Mouse (Mus musculus): ENCODE measurements around the gene Pik3r5. TPM values are rescaled to one million over a fixed set of nuclear protein-coding genes. Genes with fewer than 3 reads are reported as not detected.

Pik3r5 gene
- polyA plus RNA-seq (2016; fragmentation: Nextera tagmentation; extraction: Ambion mirVana) = 0.25 and 0.58 TPM in 2 replicates

- peaks cover 35% of the 10 kb centered on the region for H3K27me3 ChIP-seq
- no peaks in the 10 kb centered on the region for H3K36me3 ChIP-seq
- peak; percentile 87 for ATAC-seq (ENCODE audit: insufficient number of reproducible peaks, insufficient read depth, low FRiP score, low TSS enrichment, low read depth)
- H3K27ac ChIP-seq = no peak within 1 kb of the TSS
- peak within 1 kb of the TSS; percentile 45 for H3K4me3 ChIP-seq (replicated peaks)
- H3K4me1 ChIP-seq (replicated peaks) = peaks cover 27% of the 10 kb centered on the region
- H3K9me3 ChIP-seq = no peaks in the 10 kb centered on the region
- peak within 1 kb of the TSS; percentile 47; the same call in 1 of the 2 replicates for H3K9ac ChIP-seq (replicated peaks)
- peak within 1 kb of the TSS; percentile 68 for H3K4me2 ChIP-seq
- 5% methylated on average over 34 of the region's 35 CpGs for WGBS
Observed at GRCm38 (mm10) chr11:68431699-68432360, at the start of gene Pik3r5. TSS of gene Pik3r5 (plus strand) at chr11:68432121.

- no peak for ATAC-seq (ENCODE audit: insufficient number of reproducible peaks, insufficient read depth, low FRiP score, low TSS enrichment, low read depth)
- peak overlapping the region; percentile 93; the same call in 1 of the 2 replicates for H3K4me2 ChIP-seq
- 2% methylated on average over 10 of the region's 10 CpGs for WGBS
- no peaks in the 10 kb centered on the region for H3K36me3 ChIP-seq
- peaks cover 48% of the 10 kb centered on the region for H3K4me1 ChIP-seq (replicated peaks)
- no peak overlapping the region for H3K27ac ChIP-seq
- H3K9me3 ChIP-seq = no peaks in the 10 kb centered on the region
- H3K4me3 ChIP-seq (replicated peaks) = peak overlapping the region; percentile 69
- peaks cover 81% of the 10 kb centered on the region for H3K27me3 ChIP-seq
- H3K9ac ChIP-seq (replicated peaks) = no peak overlapping the region
Observed at GRCm38 (mm10) chr11:68383519-68383918, 48.4 kb upstream of the Pik3r5 start.

DNA sequence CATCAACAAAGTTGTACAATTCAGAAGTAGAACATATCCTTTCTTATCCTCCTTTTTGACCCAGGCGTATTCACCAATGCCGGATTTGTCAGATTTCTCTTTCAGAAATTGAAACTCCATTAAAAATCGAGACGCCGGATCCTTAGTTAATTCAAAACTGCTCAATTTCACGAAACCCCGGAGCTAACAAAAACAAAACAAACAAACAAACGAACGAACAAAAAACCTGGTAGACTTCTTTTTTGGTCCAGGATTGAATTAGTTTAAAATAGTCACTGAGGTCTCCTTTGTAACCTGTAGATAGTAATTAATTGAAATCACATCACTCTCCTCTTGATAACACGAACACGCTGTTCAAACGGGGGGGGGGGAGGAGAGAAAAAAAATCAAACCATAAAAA lies 47.8 kb upstream of the Pik3r5 start:
- WGBS = 7% methylated on average over 12 of the region's 12 CpGs
- Histone ChIP-seq H3K36me3 (no peaks in the 10 kb centered on the region), H3K27me3 (peaks cover 86% of the 10 kb centered on the region), H3K27ac (no peak overlapping the region), H3K4me3 (replicated peaks) (peak overlapping the region; percentile 69), H3K9me3 (no peaks in the 10 kb centered on the region), H3K4me1 (replicated peaks) (peaks cover 42% of the 10 kb centered on the region), H3K9ac (replicated peaks) (no peak overlapping the region), H3K4me2 (peak overlapping the region; percentile 93)
- ATAC-seq (ENCODE audit: insufficient number of reproducible peaks, insufficient read depth, low FRiP score, low TSS enrichment, low read depth) = no peak

DNA sequence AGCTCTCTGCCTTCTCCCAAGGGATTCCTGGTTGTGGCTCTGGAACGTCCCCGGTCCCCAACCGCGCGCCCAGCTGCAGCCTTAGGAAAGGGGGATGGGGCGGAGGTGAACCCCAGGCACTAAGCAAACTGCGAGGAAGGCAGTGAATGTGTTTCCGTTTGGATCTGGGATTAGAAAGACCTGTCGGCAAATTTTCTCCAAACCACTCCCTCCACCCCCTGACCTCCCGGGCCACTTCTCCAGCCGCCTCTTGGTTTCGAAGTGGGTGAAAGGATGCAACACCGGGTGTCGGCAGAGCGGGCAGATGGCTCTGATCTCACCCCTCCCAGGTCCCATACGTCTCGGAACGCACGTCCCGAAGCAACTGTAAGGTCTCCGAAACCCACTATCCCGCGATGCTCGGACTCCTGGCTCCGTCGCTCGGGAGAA lies 47.3 kb upstream of the Pik3r5 start:
- Histone ChIP-seq H3K27ac (no peak overlapping the region), H3K4me1 (replicated peaks) (peaks cover 39% of the 10 kb centered on the region)

DNA sequence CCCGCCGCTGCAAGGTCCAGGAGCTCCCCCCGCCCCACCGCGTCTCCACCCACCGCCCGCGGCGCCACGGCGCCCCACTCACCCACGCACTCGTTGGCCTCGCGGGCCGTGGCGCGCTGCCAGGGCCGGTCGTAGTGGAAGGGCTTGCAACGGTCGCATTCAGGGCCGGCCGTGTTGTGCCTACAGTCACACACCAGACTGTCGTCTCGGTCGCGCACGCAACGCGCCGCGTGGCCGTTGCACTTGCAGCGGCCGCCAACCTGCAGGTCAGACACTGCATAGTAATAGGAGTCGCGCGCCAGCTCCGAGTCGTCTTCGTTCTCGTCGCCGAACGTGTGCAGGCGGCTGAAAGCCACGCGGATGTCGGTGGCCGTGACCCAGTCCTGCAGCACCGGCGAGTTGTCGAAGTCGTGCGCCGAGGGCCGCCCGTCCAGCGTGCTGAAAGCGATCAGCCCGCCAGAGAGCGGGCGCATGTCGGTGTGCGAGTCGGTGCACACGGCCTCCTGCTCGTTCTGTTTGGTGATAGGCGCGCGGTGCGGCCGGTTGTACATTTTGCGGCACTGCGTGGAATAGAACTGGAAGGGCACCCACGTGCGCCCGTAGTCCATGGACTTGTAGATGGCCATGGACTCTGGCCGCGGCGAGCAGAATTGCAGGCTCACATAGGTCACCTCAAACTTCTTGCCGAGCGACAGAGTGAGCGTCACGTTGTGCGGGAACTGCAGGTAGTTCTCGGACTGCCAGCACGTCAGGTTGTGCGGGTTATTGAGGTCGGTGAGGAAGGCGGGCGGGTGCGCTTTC lies 46.7 kb upstream of the Pik3r5 start:
- peak overlapping the region; percentile 69 for H3K4me3 ChIP-seq (replicated peaks)
- peaks cover 39% of the 10 kb centered on the region for H3K4me1 ChIP-seq (replicated peaks)
- under 1% methylated on average over 94 of the region's 94 CpGs for WGBS
- H3K27ac ChIP-seq = 0 out of 2 replicates have a peak overlapping the region, but pooled peaks have one; percentile 78
- H3K27me3 ChIP-seq = peaks cover 86% of the 10 kb centered on the region
- no peaks in the 10 kb centered on the region for H3K9me3 ChIP-seq
- no peaks in the 10 kb centered on the region for H3K36me3 ChIP-seq
- no peak for ATAC-seq (ENCODE audit: insufficient number of reproducible peaks, insufficient read depth, low FRiP score, low TSS enrichment, low read depth)
- H3K9ac ChIP-seq (replicated peaks) = peak overlapping the region; percentile 71
- peak overlapping the region; percentile 93 for H3K4me2 ChIP-seq

More for the DNA sequence above, 47.3 kb upstream of the Pik3r5 start:
- H3K36me3 ChIP-seq = no peaks in the 10 kb centered on the region
- peaks cover 86% of the 10 kb centered on the region for H3K27me3 ChIP-seq
- H3K9me3 ChIP-seq = no peaks in the 10 kb centered on the region
- H3K4me3 ChIP-seq (replicated peaks) = peak overlapping the region; percentile 69
- peak overlapping the region; percentile 93 for H3K4me2 ChIP-seq
- no peak for ATAC-seq (ENCODE audit: insufficient number of reproducible peaks, insufficient read depth, low FRiP score, low TSS enrichment, low read depth)
- peak overlapping the region; percentile 51 for H3K9ac ChIP-seq (replicated peaks)
- under 1% methylated on average over 27 of the region's 27 CpGs for WGBS

DNA sequence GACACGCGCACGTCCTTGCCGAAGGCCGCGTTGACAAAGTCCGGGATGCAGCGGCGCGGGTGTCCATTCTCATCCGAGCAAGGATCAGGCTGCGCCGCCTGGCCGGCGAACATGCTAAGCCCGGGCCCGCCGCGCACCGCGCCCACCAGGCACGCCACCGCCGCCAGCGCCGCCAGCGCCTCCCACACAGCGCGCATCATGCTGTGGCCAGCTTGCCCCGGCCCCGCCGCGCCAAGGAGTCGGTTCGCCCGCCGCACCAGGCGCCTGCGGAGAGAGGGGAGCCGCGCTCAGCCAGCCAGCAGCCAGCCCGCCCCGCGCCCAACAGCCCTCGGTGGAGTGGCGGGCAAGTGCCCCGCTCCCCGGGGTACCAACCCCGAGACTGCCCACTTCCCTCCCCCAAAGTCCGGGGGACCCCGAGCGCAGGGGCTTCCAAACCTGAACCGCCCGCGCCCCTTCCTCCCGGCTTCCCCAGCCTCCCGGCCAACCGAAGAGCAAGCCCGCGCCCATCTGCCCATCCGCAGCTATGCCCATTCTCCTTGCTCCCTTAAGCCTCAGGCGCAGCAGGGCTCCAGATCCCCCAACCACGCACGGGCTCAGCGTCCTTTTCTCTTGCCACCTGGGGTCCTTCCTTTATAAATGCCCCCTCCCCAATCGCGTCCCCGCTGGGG lies 45.9 kb upstream of the Pik3r5 start:
- H3K36me3 ChIP-seq = no peaks in the 10 kb centered on the region
- peak overlapping the region; percentile 69 for H3K4me3 ChIP-seq (replicated peaks)
- peak overlapping the region; percentile 71 for H3K9ac ChIP-seq (replicated peaks)
- peak overlapping the region; percentile 93 for H3K4me2 ChIP-seq
- no peak for ATAC-seq (ENCODE audit: insufficient number of reproducible peaks, insufficient read depth, low FRiP score, low TSS enrichment, low read depth)
- peaks cover 95% of the 10 kb centered on the region for H3K27me3 ChIP-seq
- peak overlapping the region; percentile 78 for H3K27ac ChIP-seq
- H3K9me3 ChIP-seq = no peaks in the 10 kb centered on the region
- H3K4me1 ChIP-seq (replicated peaks) = peaks cover 46% of the 10 kb centered on the region
- under 1% methylated on average over 52 of the region's 68 CpGs for WGBS

DNA sequence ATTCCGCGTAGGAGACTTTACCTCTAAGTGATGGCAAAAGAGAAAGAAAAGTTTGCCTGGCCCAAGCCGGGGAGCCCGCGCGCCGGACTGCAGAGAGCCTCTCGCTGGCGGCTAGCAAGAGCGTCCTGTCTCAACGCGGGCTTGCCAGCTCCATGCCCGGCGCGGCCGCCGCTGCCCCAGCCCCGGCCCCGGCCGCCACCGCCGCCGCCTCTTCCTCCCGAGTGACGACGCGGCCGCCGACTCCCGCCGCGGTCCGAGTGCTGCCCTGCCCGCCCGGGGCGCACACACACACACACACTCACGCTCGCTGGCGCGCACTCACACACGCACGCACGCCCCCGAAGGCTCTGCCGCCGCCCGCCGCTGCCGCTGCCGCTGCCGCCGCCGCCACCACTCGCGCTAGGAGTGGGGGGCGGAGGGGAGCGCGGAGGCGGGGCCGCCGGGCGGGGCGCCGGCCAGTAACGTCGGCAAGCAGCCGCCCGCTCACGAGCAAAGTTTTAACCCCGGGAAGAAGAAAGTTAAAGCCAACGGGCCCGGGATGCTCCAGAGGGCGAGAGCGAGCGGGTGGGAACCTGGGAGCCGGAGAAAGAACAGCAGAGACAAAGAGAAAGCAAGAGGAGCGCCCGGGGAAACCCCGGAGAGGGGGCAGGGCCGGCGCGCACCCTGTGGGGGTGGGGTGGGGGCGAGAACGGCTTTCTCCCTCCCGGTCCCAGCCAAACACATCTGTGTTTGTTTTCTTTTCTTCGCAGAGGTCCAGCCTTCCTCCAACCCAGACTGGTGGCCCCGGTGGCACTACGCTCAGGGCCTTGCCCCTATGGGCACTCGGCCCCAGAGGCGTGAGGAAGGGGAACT lies 45.1 kb upstream of the Pik3r5 start:
- Histone ChIP-seq H3K9ac (replicated peaks) (peak overlapping the region; percentile 71), H3K36me3 (no peaks in the 10 kb centered on the region), H3K27ac (peak overlapping the region; percentile 78), H3K9me3 (no peaks in the 10 kb centered on the region), H3K4me1 (replicated peaks) (peaks cover 49% of the 10 kb centered on the region), H3K4me2 (peak overlapping the region; percentile 93), H3K4me3 (replicated peaks) (peak overlapping the region; percentile 69), H3K27me3 (peaks cover 95% of the 10 kb centered on the region)
- peak; percentile 30; the same call in 1 of the 2 replicates for ATAC-seq (ENCODE audit: insufficient number of reproducible peaks, insufficient read depth, low FRiP score, low TSS enrichment, low read depth)
- WGBS = under 1% methylated on average over 83 of the region's 90 CpGs

- H3K27ac ChIP-seq = peak overlapping the region; percentile 78
- H3K9ac ChIP-seq (replicated peaks) = peak overlapping the region; percentile 71
- peak overlapping the region; percentile 93 for H3K4me2 ChIP-seq
- peaks cover 95% of the 10 kb centered on the region for H3K27me3 ChIP-seq
- H3K9me3 ChIP-seq = no peaks in the 10 kb centered on the region
- peaks cover 49% of the 10 kb centered on the region for H3K4me1 ChIP-seq (replicated peaks)
- H3K36me3 ChIP-seq = no peaks in the 10 kb centered on the region
- peak; percentile 57 for ATAC-seq (ENCODE audit: insufficient number of reproducible peaks, insufficient read depth, low FRiP score, low TSS enrichment, low read depth)
- peak overlapping the region; percentile 69 for H3K4me3 ChIP-seq (replicated peaks)
- 23% methylated on average over 4 of the region's 4 CpGs for WGBS
Observed at GRCm38 (mm10) chr11:68387441-68387760, 44.5 kb upstream of the Pik3r5 start.

- H3K4me3 ChIP-seq (replicated peaks) = no peak overlapping the region
- no peaks in the 10 kb centered on the region for H3K36me3 ChIP-seq
- no peak overlapping the region for H3K9ac ChIP-seq (replicated peaks)
- H3K9me3 ChIP-seq = no peaks in the 10 kb centered on the region
- H3K27me3 ChIP-seq = peaks cover 97% of the 10 kb centered on the region
- no peak for ATAC-seq (ENCODE audit: insufficient number of reproducible peaks, insufficient read depth, low FRiP score, low TSS enrichment, low read depth)
- no peak overlapping the region for H3K27ac ChIP-seq
- H3K4me1 ChIP-seq (replicated peaks) = peaks cover 49% of the 10 kb centered on the region
- WGBS = 28% methylated on average over 11 of the region's 11 CpGs
- H3K4me2 ChIP-seq = no peak overlapping the region
Observed at GRCm38 (mm10) chr11:68387971-68388654, 43.8 kb upstream of the Pik3r5 start.

GRCm38 (mm10) chr11:68388655-68389015 lies 43.3 kb upstream of the Pik3r5 start:
- H3K4me1 ChIP-seq (replicated peaks) = peaks cover 45% of the 10 kb centered on the region
- WGBS = 17% methylated on average over 1 of the region's 1 CpGs
- no peak overlapping the region for H3K9ac ChIP-seq (replicated peaks)
- H3K36me3 ChIP-seq = no peaks in the 10 kb centered on the region
- no peaks in the 10 kb centered on the region for H3K9me3 ChIP-seq
- H3K27ac ChIP-seq = no peak overlapping the region
- ATAC-seq (ENCODE audit: insufficient number of reproducible peaks, insufficient read depth, low FRiP score, low TSS enrichment, low read depth) = no peak
- no peak overlapping the region for H3K4me3 ChIP-seq (replicated peaks)
- no peak overlapping the region for H3K4me2 ChIP-seq
- peaks cover 94% of the 10 kb centered on the region for H3K27me3 ChIP-seq
